Mouse (Mus musculus) midbrain, embryonic 15.5 days (tissue): ENCODE data around the gene Nab1. TPM values are rescaled to one million over a fixed set of nuclear protein-coding genes. Genes with fewer than 3 reads are reported as not detected.

Experiments used
- ATAC-seq: fragments of 200-750 bp; cut with Nextera tagmentation; replicated peaks from 2 replicates; pipeline ENCODE4 v1.8.0; 2017; ENCODE audit warnings: moderate TSS enrichment
- H3K27ac ChIP-seq: fragments of 300-500 bp; sonication (generic); 2 replicates; pipeline ENCODE4 v1.5.1; 2015; ENCODE audit warnings: mild to moderate bottlenecking, inconsistent platforms
- H3K27me3 ChIP-seq: fragments of 300-500 bp; sonication (generic); replicated peaks from 2 replicates; pipeline ENCODE4 v1.6.1; 2015; ENCODE audit warnings: inconsistent platforms
- H3K36me3 ChIP-seq: fragments of 300-500 bp; sonication (generic); replicated peaks from 2 replicates; pipeline ENCODE4 v1.6.1; 2015; ENCODE audit warnings: inconsistent platforms
- H3K4me1 ChIP-seq: fragments of 300-500 bp; sonication (generic); 2 replicates; pipeline ENCODE4 v1.6.1; 2015; ENCODE audit warnings: inconsistent platforms
- H3K4me2 ChIP-seq: fragments of 300-500 bp; sonication (generic); 2 replicates; pipeline ENCODE4 v1.6.1; 2015; ENCODE audit warnings: inconsistent platforms, mild to moderate bottlenecking, moderate library complexity
- H3K4me3 ChIP-seq: fragments of 300-500 bp; sonication (generic); 2 replicates; pipeline ENCODE4 v1.5.1; 2015; ENCODE audit warnings: mild to moderate bottlenecking, inconsistent platforms
- H3K9ac ChIP-seq: fragments of 300-500 bp; sonication (generic); 2 replicates; pipeline ENCODE4 v1.6.1; 2015; ENCODE audit warnings: mild to moderate bottlenecking, inconsistent platforms
- H3K9me3 ChIP-seq: fragments of 300-500 bp; sonication (generic); 2 replicates; pipeline ENCODE4 v1.6.1; 2016; ENCODE audit warnings: inconsistent platforms
- WGBS: fragments of 180-500 bp; shearing (Covaris S2); methylation state at CpG from one replicate; pipeline ENCODE4 v1.1.7; 2015; ENCODE audit warnings: mixed read lengths; 5-methylcytosine and 5-hydroxymethylcytosine counted together
- polyA plus RNA-seq: library from polyadenylated mRNA; unstranded; fragments of >200 nt; fragmentation: Nextera tagmentation; extraction: Ambion mirVana; gene quantifications from 2 replicates; pipeline ENCODE4 v1.2.1, GENCODE M21; 2015

The Nab1 gene
- polyA plus RNA-seq, 1 experiment from 2014 or later, result 7.7 TPM

GRCm38 (mm10) chr1:52465830-52466229 lies 34.6 kb downstream of the Nab1 start:
- no peak for ATAC-seq
- 94% methylated on average over 3 of the region's 3 CpGs for WGBS

DNA sequence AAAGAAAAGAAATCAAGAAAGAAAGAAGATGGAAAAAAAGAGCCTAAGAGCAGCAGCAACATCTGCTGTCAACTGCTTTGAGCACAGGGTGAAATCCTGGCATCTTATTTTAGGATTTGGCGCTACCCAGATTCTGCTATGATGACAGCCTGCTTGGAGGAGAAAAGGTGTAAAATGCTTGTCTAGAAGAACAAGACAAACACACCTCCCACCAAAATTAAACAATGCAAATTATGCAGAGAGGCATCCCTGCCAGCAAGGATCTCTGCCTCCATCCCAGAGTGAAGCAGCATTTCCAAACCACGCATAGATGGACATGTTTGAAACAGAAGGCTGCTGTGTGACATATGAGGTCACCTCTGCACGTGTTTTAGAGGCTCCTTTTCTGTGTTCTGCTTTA lies 35.2 kb downstream of the Nab1 start:
- Histone ChIP-seq H3K27ac (no peak overlapping the region), H3K9me3 (no peaks in the 10 kb centered on the region), H3K4me1 (no peaks in the 10 kb centered on the region), H3K27me3 (no peaks in the 10 kb centered on the region), H3K36me3 (no peaks in the 10 kb centered on the region), H3K4me3 (no peak overlapping the region), H3K4me2 (no peak overlapping the region), H3K9ac (no peak overlapping the region)
- no peak for ATAC-seq
- 77% methylated on average over 3 of the region's 3 CpGs for WGBS

More at GRCm38 (mm10) chr1:52465830-52466229, 34.6 kb downstream of the Nab1 start:
- H3K27ac ChIP-seq, result no peak overlapping the region
- H3K9me3 ChIP-seq, result no peaks in the 10 kb centered on the region
- H3K4me2 ChIP-seq, result no peak overlapping the region
- H3K4me3 ChIP-seq, result no peak overlapping the region
- no peaks in the 10 kb centered on the region for H3K36me3 ChIP-seq
- no peaks in the 10 kb centered on the region for H3K4me1 ChIP-seq
- no peak overlapping the region for H3K9ac ChIP-seq
- H3K27me3 ChIP-seq, result no peaks in the 10 kb centered on the region

GRCm38 (mm10) chr1:52463305-52463704 lies 37.2 kb downstream of the Nab1 start:
- no peak overlapping the region for H3K4me3 ChIP-seq
- no peak overlapping the region for H3K9ac ChIP-seq
- WGBS, result 89% methylated on average over 6 of the region's 6 CpGs
- H3K4me1 ChIP-seq, result no peaks in the 10 kb centered on the region
- H3K9me3 ChIP-seq, result no peaks in the 10 kb centered on the region
- H3K27ac ChIP-seq, result no peak overlapping the region
- H3K4me2 ChIP-seq, result no peak overlapping the region
- ATAC-seq, result no peak
- no peaks in the 10 kb centered on the region for H3K36me3 ChIP-seq
- H3K27me3 ChIP-seq, result no peaks in the 10 kb centered on the region

- no peak for ATAC-seq
- Histone ChIP-seq H3K9ac (no peak overlapping the region), H3K27ac (no peak overlapping the region), H3K4me1 (no peaks in the 10 kb centered on the region), H3K27me3 (no peaks in the 10 kb centered on the region), H3K36me3 (no peaks in the 10 kb centered on the region), H3K9me3 (no peaks in the 10 kb centered on the region), H3K4me2 (no peak overlapping the region), H3K4me3 (no peak overlapping the region)
- 44% methylated on average over 7 of the region's 7 CpGs for WGBS
These were observed 43.9 kb downstream of the Nab1 start for GRCm38 (mm10) chr1:52456571-52456970.

- Histone ChIP-seq H3K9me3 (no peaks in the 10 kb centered on the region), H3K27ac (no peak overlapping the region), H3K4me1 (no peaks in the 10 kb centered on the region), H3K9ac (no peak overlapping the region), H3K4me3 (no peak overlapping the region), H3K36me3 (no peaks in the 10 kb centered on the region), H3K4me2 (no peak overlapping the region), H3K27me3 (no peaks in the 10 kb centered on the region)
- ATAC-seq, result no peak
- 92% methylated on average over 3 of the region's 3 CpGs for WGBS
These were observed 45.9 kb downstream of the Nab1 start for GRCm38 (mm10) chr1:52454509-52455001.

- Histone ChIP-seq H3K4me2 (no peak overlapping the region), H3K9ac (no peak overlapping the region), H3K27me3 (no peaks in the 10 kb centered on the region), H3K27ac (no peak overlapping the region), H3K9me3 (no peaks in the 10 kb centered on the region), H3K36me3 (no peaks in the 10 kb centered on the region), H3K4me1 (no peaks in the 10 kb centered on the region), H3K4me3 (no peak overlapping the region)
- WGBS, result 71% methylated on average over 1 of the region's 1 CpGs
- no peak for ATAC-seq
These were observed 49.1 kb downstream of the Nab1 start for GRCm38 (mm10) chr1:52451360-52451759.

DNA sequence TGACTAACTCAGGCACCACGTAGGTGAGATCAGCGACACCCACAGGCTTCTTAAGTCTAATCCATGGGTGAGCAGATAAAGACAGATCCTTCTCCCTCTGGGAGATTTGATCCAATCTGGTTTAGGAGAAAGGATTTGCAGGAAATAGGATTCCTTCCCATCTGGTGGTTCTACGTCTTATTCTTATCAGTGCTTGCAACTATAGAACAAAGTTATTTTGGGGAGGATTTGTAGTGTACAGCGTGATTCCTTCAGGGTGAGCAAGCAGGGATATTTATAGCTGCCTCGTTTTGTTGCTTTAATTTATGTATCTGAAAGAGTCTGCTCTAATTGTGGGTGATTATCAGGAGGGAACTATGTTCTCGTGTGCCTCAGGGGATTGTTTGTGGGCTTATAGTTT lies 64.6 kb downstream of the Nab1 start:
- H3K4me3 ChIP-seq, result no peak overlapping the region
- H3K4me1 ChIP-seq, result no peaks in the 10 kb centered on the region
- 62% methylated on average over 6 of the region's 6 CpGs for WGBS
- H3K4me2 ChIP-seq, result no peak overlapping the region
- H3K9me3 ChIP-seq, result no peaks in the 10 kb centered on the region
- no peaks in the 10 kb centered on the region for H3K36me3 ChIP-seq
- H3K27ac ChIP-seq, result no peak overlapping the region
- no peak overlapping the region for H3K9ac ChIP-seq
- ATAC-seq, result no peak
- H3K27me3 ChIP-seq, result no peaks in the 10 kb centered on the region

GRCm38 (mm10) chr1:52434085-52434484 lies 66.4 kb downstream of the Nab1 start:
- WGBS, result 85% methylated on average over 4 of the region's 4 CpGs
- Histone ChIP-seq H3K27me3 (no peaks in the 10 kb centered on the region), H3K4me2 (no peak overlapping the region), H3K27ac (no peak overlapping the region), H3K9ac (no peak overlapping the region), H3K36me3 (no peaks in the 10 kb centered on the region), H3K4me3 (no peak overlapping the region), H3K4me1 (no peaks in the 10 kb centered on the region), H3K9me3 (no peaks in the 10 kb centered on the region)
- ATAC-seq, result no peak

DNA sequence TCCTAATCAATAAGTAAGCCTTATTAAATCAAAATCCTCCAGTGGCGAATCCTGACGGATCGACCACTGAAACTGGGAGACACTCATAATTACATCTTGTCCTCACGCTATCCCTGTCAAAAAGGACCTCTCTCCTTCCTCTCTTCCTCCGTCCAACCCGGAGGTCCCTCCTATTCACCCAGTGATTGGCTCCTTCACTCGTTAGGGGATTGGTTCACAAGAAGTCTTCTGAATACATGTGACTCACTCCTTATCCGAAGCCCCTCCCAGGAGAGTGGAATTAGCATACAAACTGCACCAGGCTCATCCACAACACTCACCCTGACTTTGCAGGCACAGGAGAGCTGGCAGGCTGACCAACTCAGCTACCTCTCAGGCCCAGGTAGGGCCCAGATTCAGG lies 68.7 kb downstream of the Nab1 start:
- Histone ChIP-seq H3K36me3 (no peaks in the 10 kb centered on the region), H3K9ac (no peak overlapping the region), H3K4me1 (no peaks in the 10 kb centered on the region), H3K9me3 (no peaks in the 10 kb centered on the region), H3K27ac (no peak overlapping the region), H3K4me3 (no peak overlapping the region), H3K4me2 (no peak overlapping the region), H3K27me3 (no peaks in the 10 kb centered on the region)
- no peak for ATAC-seq
- 83% methylated on average over 8 of the region's 8 CpGs for WGBS

DNA sequence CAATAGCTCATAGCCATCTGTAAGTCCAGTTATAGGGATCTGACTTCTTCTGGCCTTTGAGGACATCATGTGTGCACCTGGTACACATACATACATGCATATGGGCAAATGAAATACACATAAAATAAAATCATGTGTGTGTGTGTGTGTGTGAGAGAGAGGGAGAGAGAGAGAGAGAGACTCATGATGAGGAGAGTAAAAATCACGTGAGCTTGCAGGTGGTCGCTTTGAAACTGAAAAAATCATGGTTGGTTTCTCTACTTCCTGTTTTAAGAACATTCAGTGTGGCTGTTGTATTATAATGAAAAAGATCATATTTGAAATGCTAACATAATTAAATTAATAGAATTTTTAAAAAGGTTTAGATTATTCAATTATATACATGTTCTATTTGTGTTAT lies 69.9 kb downstream of the Nab1 start:
- Histone ChIP-seq H3K4me1 (no peaks in the 10 kb centered on the region), H3K9me3 (no peaks in the 10 kb centered on the region), H3K9ac (no peak overlapping the region), H3K36me3 (no peaks in the 10 kb centered on the region), H3K27ac (no peak overlapping the region), H3K4me3 (no peak overlapping the region), H3K4me2 (no peak overlapping the region), H3K27me3 (no peaks in the 10 kb centered on the region)
- 89% methylated on average over 2 of the region's 2 CpGs for WGBS
- ATAC-seq, result no peak

GRCm38 (mm10) chr1:52430116-52430515 lies 70.4 kb downstream of the Nab1 start:
- H3K27ac ChIP-seq, result no peak overlapping the region

GRCm38 (mm10) chr1:52427841-52428464 lies 72.5 kb downstream of the Nab1 start:
- H3K4me2 ChIP-seq, result no peak overlapping the region
- H3K4me3 ChIP-seq, result no peak overlapping the region
- no peaks in the 10 kb centered on the region for H3K9me3 ChIP-seq
- no peak overlapping the region for H3K9ac ChIP-seq
- no peak for ATAC-seq
- H3K27me3 ChIP-seq, result no peaks in the 10 kb centered on the region
- no peaks in the 10 kb centered on the region for H3K36me3 ChIP-seq
- 58% methylated on average over 2 of the region's 2 CpGs for WGBS
- H3K27ac ChIP-seq, result no peak overlapping the region
- H3K4me1 ChIP-seq, result no peaks in the 10 kb centered on the region

More at GRCm38 (mm10) chr1:52430116-52430515, 70.4 kb downstream of the Nab1 start:
- Histone ChIP-seq H3K36me3 (no peaks in the 10 kb centered on the region), H3K4me2 (no peak overlapping the region), H3K9ac (no peak overlapping the region), H3K27me3 (no peaks in the 10 kb centered on the region), H3K4me1 (no peaks in the 10 kb centered on the region), H3K4me3 (no peak overlapping the region), H3K9me3 (no peaks in the 10 kb centered on the region)
- 90% methylated on average over 1 of the region's 1 CpGs for WGBS
- no peak for ATAC-seq

- no peak for ATAC-seq
- no peaks in the 10 kb centered on the region for H3K9me3 ChIP-seq
- H3K36me3 ChIP-seq, result no peaks in the 10 kb centered on the region
- H3K9ac ChIP-seq, result no peak overlapping the region
- H3K27ac ChIP-seq, result no peak overlapping the region
- WGBS, result 77% methylated on average over 1 of the region's 1 CpGs
- H3K4me2 ChIP-seq, result no peak overlapping the region
- no peaks in the 10 kb centered on the region for H3K4me1 ChIP-seq
- no peak overlapping the region for H3K4me3 ChIP-seq
- no peaks in the 10 kb centered on the region for H3K27me3 ChIP-seq
These were observed 76.6 kb downstream of the Nab1 start for GRCm38 (mm10) chr1:52423846-52424245.
